Mouse (Mus musculus): ENCODE results near the gene Psmg4.

DNA sequence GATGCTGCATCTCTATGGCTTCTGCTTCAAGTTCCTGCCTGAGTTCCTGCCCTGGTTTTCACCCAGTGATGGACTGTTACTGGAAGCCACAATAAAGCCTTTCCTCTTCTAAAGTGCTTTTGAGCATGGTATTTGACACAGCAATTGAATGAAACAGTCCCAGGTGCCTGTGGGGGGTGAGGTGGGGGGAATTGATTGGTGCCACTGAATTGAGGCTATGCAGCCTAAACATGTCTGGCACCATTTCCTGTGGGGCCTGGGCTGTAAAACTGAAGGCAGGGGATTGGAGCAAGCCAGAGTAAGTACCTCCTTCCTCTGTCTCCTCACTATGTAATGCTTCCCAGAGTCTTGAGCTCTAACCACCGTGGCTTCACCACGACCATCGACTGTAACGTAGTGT, 48.1 kb upstream of the Psmg4 start:
- no peak for TF ChIP-seq CTCF (IDR thresholded peaks at IDR 0.05; ENCODE audit: low read depth, low read length)
- TF ChIP-seq POLR2A (IDR thresholded peaks at IDR 0.05; ENCODE audit: borderline replicate concordance, low read depth, low read length), result no peak

Data from bone marrow macrophage, adult 2 months (primary cell).